ENCODE assay signal across 22 mouse cellular contexts in genomic region chr12:55904801-55905200, GRCm38 (mm10).
"Had no signal": no experiment of that assay in that cellular context is flagged by ENCODE, and none has a peak within 500 bp of the region (broad histone marks: within the 10 kb centered on the region; RNA-seq: fewer than 3 reads in every experiment).

No protein-coding gene starts in this region.

- H3K36me3 ChIP-seq: intestine, embryonic 15.5 days; limb, embryonic 10.5 days; limb, embryonic 13.5 days; liver, embryonic 13.5 days; lung, embryonic 15.5 days; midbrain, embryonic 10.5 days; midbrain, embryonic 13.5 days; neural tube, embryonic 13.5 days; stomach, embryonic 15.5 days had no signal

- DNase-seq: kidney, adult 18-20 months; kidney, postnatal 14 days; liver, embryonic 13.5 days; lung, adult 18-20 months; lung, postnatal 10 days; lung, postnatal 36 days; retina, postnatal 1 day; right cerebral cortex, postnatal 25 days; spleen, adult 18-20 months; thymus, postnatal 25 days had no signal

- H3K4me3 ChIP-seq: intestine, embryonic 15.5 days; limb, embryonic 10.5 days; limb, embryonic 13.5 days; liver, embryonic 13.5 days; lung, embryonic 15.5 days; megakaryocyte, embryonic 14.5 days; midbrain, embryonic 10.5 days; midbrain, embryonic 13.5 days; myocyte; neural tube, embryonic 13.5 days; stomach, embryonic 15.5 days had no signal

- H3K27ac ChIP-seq: intestine, embryonic 15.5 days; limb, embryonic 10.5 days; limb, embryonic 13.5 days; liver, embryonic 13.5 days; lung, embryonic 15.5 days; midbrain, embryonic 10.5 days; midbrain, embryonic 13.5 days; neural tube, embryonic 13.5 days; stomach, embryonic 15.5 days had no signal

- H3K9me3 ChIP-seq: intestine, embryonic 15.5 days; limb, embryonic 10.5 days; limb, embryonic 13.5 days; liver, embryonic 13.5 days; lung, embryonic 15.5 days; megakaryocyte, embryonic 14.5 days; midbrain, embryonic 10.5 days; midbrain, embryonic 13.5 days; neural tube, embryonic 13.5 days; stomach, embryonic 15.5 days had no signal

- H3K4me2 ChIP-seq: intestine, embryonic 15.5 days; limb, embryonic 13.5 days; liver, embryonic 13.5 days; lung, embryonic 15.5 days; midbrain, embryonic 13.5 days; neural tube, embryonic 13.5 days; stomach, embryonic 15.5 days had no signal

- H3K4me1 ChIP-seq: intestine, embryonic 15.5 days; limb, embryonic 10.5 days; limb, embryonic 13.5 days; liver, embryonic 13.5 days; lung, embryonic 15.5 days; megakaryocyte, embryonic 14.5 days; midbrain, embryonic 10.5 days; midbrain, embryonic 13.5 days; neural tube, embryonic 13.5 days; stomach, embryonic 15.5 days had no signal

- H3K9ac ChIP-seq: intestine, embryonic 15.5 days; limb, embryonic 13.5 days; liver, embryonic 13.5 days; lung, embryonic 15.5 days; midbrain, embryonic 13.5 days; neural tube, embryonic 13.5 days; stomach, embryonic 15.5 days had no signal

- ATAC-seq: hindbrain, embryonic 16.5 days; intestine, embryonic 15.5 days; midbrain, embryonic 13.5 days; midbrain, embryonic 16.5 days had no signal

- H3K27me3 ChIP-seq: intestine, embryonic 15.5 days; limb, embryonic 13.5 days; liver, embryonic 13.5 days; lung, embryonic 15.5 days; megakaryocyte, embryonic 14.5 days; midbrain, embryonic 13.5 days; neural tube, embryonic 13.5 days; stomach, embryonic 15.5 days had no signal
